Mouse (Mus musculus) MEL (cell line): ENCODE data around the gene Mecom. TPM values are rescaled to one million over a fixed set of nuclear protein-coding genes. Genes with fewer than 3 reads are reported as not detected.

ENCODE experiments used
- DNase-seq: peaks from one replicate; pipeline ENCODE4 v3.0.0; 2011; ENCODE audit warnings: low read depth, low spot score
- H3K27ac ChIP-seq: 2 replicates; pipeline ENCODE4 v1.5.1; 2012; ENCODE audit warnings: low read depth, mild to moderate bottlenecking, control low read depth, low read length, moderate library complexity; ENCODE audit not compliant: control insufficient read depth
- H3K27me3 ChIP-seq, 2 experiments: fragments of 150-350 bp in 1 of 2; sonication (generic) in 1 of 2; 2 replicates each; pipeline ENCODE4 v1.6.1; 2012; ENCODE audit warnings: low read length in 2 of 2, mild to moderate bottlenecking in 2 of 2, improper control_type of control experiment in 1 of 2, moderate library complexity in 1 of 2; ENCODE audit not compliant: insufficient read depth in 2 of 2, control insufficient read depth in 1 of 2
- H3K36me3 ChIP-seq, 2 experiments: 2 replicates each; pipeline ENCODE4 v1.6.1; 2012 to 2014; ENCODE audit warnings: low read length in 2 of 2, improper control_type of control experiment in 1 of 2, inconsistent platforms in 1 of 2, mild to moderate bottlenecking in 1 of 2; ENCODE audit not compliant: insufficient read depth in 2 of 2, control insufficient read depth in 1 of 2
- H3K4me1 ChIP-seq, 2 experiments: fragments of 150-350 bp in 1 of 2; sonication (generic) in 1 of 2; 2 replicates each; pipeline ENCODE4 v1.6.1; 2012; ENCODE audit warnings: low read length in 2 of 2, improper control_type of control experiment in 1 of 2, mild to moderate bottlenecking in 1 of 2; ENCODE audit not compliant: insufficient read depth in 2 of 2, control insufficient read depth in 1 of 2
- H3K4me3 ChIP-seq, 2 experiments: fragments of 150-350 bp in 1 of 2; sonication (generic) in 1 of 2; 2 replicates each; pipeline ENCODE4 v1.5.1; 2012; ENCODE audit warnings: low read depth in 2 of 2, low read length in 2 of 2, mild to moderate bottlenecking in 2 of 2, moderate library complexity in 2 of 2, control low read depth in 1 of 2, improper control_type of control experiment in 1 of 2; ENCODE audit not compliant: control insufficient read depth in 1 of 2, insufficient read depth in 1 of 2
- H3K79me2 ChIP-seq: 2 replicates; pipeline ENCODE4 v1.6.1; 2012; ENCODE audit warnings: mild to moderate bottlenecking, low read length, moderate library complexity; ENCODE audit not compliant: control insufficient read depth, poor library complexity, insufficient read depth
- H3K9ac ChIP-seq: 2 replicates; pipeline ENCODE4 v1.6.1; 2012; ENCODE audit warnings: low read depth, mild to moderate bottlenecking, control low read depth, low read length, moderate library complexity; ENCODE audit not compliant: control insufficient read depth, poor library complexity, severe bottlenecking
- H3K9me3 ChIP-seq: fragments of 150-350 bp; sonication (generic); replicated peaks from 2 replicates; pipeline ENCODE4 v1.6.1; 2012; ENCODE audit warnings: mild to moderate bottlenecking, low read length, improper control_type of control experiment, moderate library complexity; ENCODE audit not compliant: insufficient read depth
- CHD1 ChIP-seq: IDR thresholded peaks from 2 replicates; pipeline ENCODE4 v1.6.1; 2012; ENCODE audit warnings: low read depth, mild to moderate bottlenecking, inconsistent platforms, low read length, improper control_type of control experiment
- CHD2 ChIP-seq: IDR thresholded peaks from 2 replicates; pipeline ENCODE4 v1.6.1; 2011; ENCODE audit warnings: low read length, improper control_type of control experiment
- CTCF ChIP-seq, 3 experiments: IDR thresholded peaks in 2 of 3; conservative IDR thresholded peaks in 1 of 3; 2 replicates each; pipeline ENCODE4 v1.5.1; 2011 to 2012; ENCODE audit warnings: low read length in 3 of 3, low read depth in 2 of 3, mild to moderate bottlenecking in 2 of 3, improper control_type of control experiment in 1 of 3, inconsistent platforms in 1 of 3, mixed read lengths in 1 of 3, moderate library complexity in 1 of 3; ENCODE audit not compliant: control insufficient read depth in 1 of 3, insufficient read depth in 1 of 3, poor library complexity in 1 of 3, severe bottlenecking in 1 of 3
- EP300 ChIP-seq, 2 experiments: IDR thresholded peaks; 2 replicates each; pipeline ENCODE4 v1.6.1; 2011; ENCODE audit warnings: improper control_type of control experiment in 2 of 2, low read length in 2 of 2, low read depth in 1 of 2, mild to moderate bottlenecking in 1 of 2
- ETS1 ChIP-seq: IDR thresholded peaks from 2 replicates; pipeline ENCODE4 v1.6.1; 2012; ENCODE audit warnings: low read depth, mild to moderate bottlenecking, inconsistent platforms, low read length, improper control_type of control experiment, moderate library complexity
- GATA1 ChIP-seq: IDR thresholded peaks from 2 replicates; pipeline ENCODE4 v1.6.1; 2011; ENCODE audit warnings: low read depth, low read length, improper control_type of control experiment
- JUND ChIP-seq: IDR thresholded peaks from 2 replicates; pipeline ENCODE4 v1.6.1; 2011; ENCODE audit warnings: low read depth, mild to moderate bottlenecking, improper control_type of control experiment, low read length
- KAT2A ChIP-seq: conservative IDR thresholded peaks from 2 replicates; pipeline ENCODE4 v1.6.1; 2012; ENCODE audit warnings: low read depth, low read length, improper control_type of control experiment, inconsistent platforms
- MAFK ChIP-seq: IDR thresholded peaks from 2 replicates; pipeline ENCODE4 v1.6.1; 2011; ENCODE audit warnings: low read depth, mild to moderate bottlenecking, low read length, improper control_type of control experiment, borderline replicate concordance
- MEF2A ChIP-seq: IDR thresholded peaks from 2 replicates; pipeline ENCODE4 v1.6.1; 2014; ENCODE audit warnings: low read depth, mild to moderate bottlenecking, inconsistent platforms, low read length, improper control_type of control experiment; ENCODE audit not compliant: poor library complexity, insufficient replicate concordance, severe bottlenecking; ENCODE audit errors: extremely low read depth
- MXI1 ChIP-seq: IDR thresholded peaks from 2 replicates; pipeline ENCODE4 v1.6.1; 2011; ENCODE audit warnings: mild to moderate bottlenecking, low read depth, low read length, improper control_type of control experiment
- MYB ChIP-seq: IDR thresholded peaks from 2 replicates; pipeline ENCODE4 v1.6.1; 2011; ENCODE audit warnings: mild to moderate bottlenecking, low read depth, low read length, improper control_type of control experiment
- NELFE ChIP-seq: IDR thresholded peaks from 2 replicates; pipeline ENCODE4 v1.6.1; 2011; ENCODE audit warnings: low read depth, low read length, improper control_type of control experiment
- NRF1 ChIP-seq: IDR thresholded peaks from 2 replicates; pipeline ENCODE4 v1.6.1; 2014; ENCODE audit warnings: low read depth, mild to moderate bottlenecking, inconsistent platforms, low read length, improper control_type of control experiment, moderate library complexity; ENCODE audit not compliant: poor library complexity, insufficient read depth, severe bottlenecking
- POLR2A ChIP-seq, 2 experiments: IDR thresholded peaks; 2 replicates each; pipeline ENCODE4 v1.6.1; 2011 to 2012; ENCODE audit warnings: low read length in 2 of 2, mild to moderate bottlenecking in 2 of 2, control low read depth in 1 of 2, improper control_type of control experiment in 1 of 2, low read depth in 1 of 2, moderate library complexity in 1 of 2; ENCODE audit not compliant: control insufficient read depth in 1 of 2, insufficient read depth in 1 of 2, poor library complexity in 1 of 2
- SIN3A ChIP-seq: IDR thresholded peaks from 2 replicates; pipeline ENCODE4 v1.6.1; 2012; ENCODE audit warnings: low read length, improper control_type of control experiment, inconsistent platforms
- TAL1 ChIP-seq: IDR thresholded peaks from 2 replicates; pipeline ENCODE4 v1.6.1; 2012; ENCODE audit warnings: mild to moderate bottlenecking, inconsistent platforms, low read length, moderate library complexity, mixed read lengths
- UBTF ChIP-seq: IDR thresholded peaks from 2 replicates; pipeline ENCODE4 v1.6.1; 2012; ENCODE audit warnings: low read depth, mild to moderate bottlenecking, inconsistent platforms, low read length, improper control_type of control experiment, moderate library complexity, borderline replicate concordance; ENCODE audit not compliant: insufficient read depth
- USF2 ChIP-seq, 2 experiments: IDR thresholded peaks; 2 replicates each; pipeline ENCODE4 v1.6.1; 2011 to 2012; ENCODE audit warnings: improper control_type of control experiment in 2 of 2, low read length in 2 of 2, borderline replicate concordance in 1 of 2, inconsistent platforms in 1 of 2, low read depth in 1 of 2, mild to moderate bottlenecking in 1 of 2; ENCODE audit not compliant: insufficient read depth in 1 of 2
- ZC3H11A ChIP-seq: IDR thresholded peaks from 2 replicates; pipeline ENCODE4 v1.6.1; 2012; ENCODE audit warnings: low read depth, mild to moderate bottlenecking, inconsistent platforms, low read length, improper control_type of control experiment
- ZKSCAN1 ChIP-seq: IDR thresholded peaks from 2 replicates; pipeline ENCODE4 v1.6.1; 2012; ENCODE audit warnings: low read depth, mild to moderate bottlenecking, inconsistent platforms, low read length, improper control_type of control experiment, moderate library complexity
- polyA plus RNA-seq, 2 experiments: library from polyadenylated mRNA; stranded (reverse) in 1 of 2; unstranded in 1 of 2; fragments of >175 nt in 1 of 2; fragments of >200 nt in 1 of 2; gene quantifications; 2 replicates each; pipeline versions ENCODE4 v1.2.1 to v1.2.4; 2012; ENCODE audit warnings: low replicate concordance in 2 of 2, low read depth in 1 of 2; ENCODE audit not compliant: insufficient read length in 2 of 2, insufficient read depth in 1 of 2, missing spikeins in 1 of 2
- total RNA-seq: library from RNA; depleted of rRNA; stranded (reverse); fragments of 300-350 nt; gene quantifications from 2 replicates; pipeline ENCODE4 v1.2.3, GENCODE M21; 2012

The Mecom gene
- total and polyA plus RNA-seq, 3 experiments = 0.04 TPM; not detected in 2

DNA sequence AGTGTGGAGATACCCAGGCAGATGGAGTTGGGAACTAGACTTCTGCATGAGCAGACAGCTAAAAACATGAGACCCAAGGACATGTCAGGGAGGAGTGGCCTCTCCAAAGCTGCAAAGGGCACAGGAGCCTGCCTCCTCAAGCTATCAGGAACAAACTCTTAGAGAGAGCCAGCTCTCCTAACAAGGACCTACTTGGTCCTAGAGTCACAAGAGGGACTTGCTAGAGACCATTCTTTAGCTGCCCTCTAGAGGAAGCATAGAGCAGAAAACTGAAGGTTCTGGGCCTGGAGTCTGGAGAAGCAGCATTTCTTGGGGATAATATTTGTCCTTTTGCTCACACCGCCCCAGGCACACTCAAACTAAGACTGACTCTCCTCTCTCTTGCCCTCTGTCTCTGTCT is 99.2 kb downstream of the Mecom start:
- DNase-seq = no peak
- no peaks in the 10 kb centered on the region for H3K4me1 ChIP-seq
- H3K9me3 ChIP-seq = no peaks in the 10 kb centered on the region
- no peak for TF ChIP-seq MYB
- no peak for TF ChIP-seq ETS1
- no peak for TF ChIP-seq SIN3A
- no peak for TF ChIP-seq NELFE
- no peak for TF ChIP-seq ZC3H11A
- no peak for TF ChIP-seq POLR2A (IDR thresholded peaks at IDR 0.05; ENCODE audit: control insufficient read depth in 1 of 2, insufficient read depth in 1 of 2, low read depth in 1 of 2, low read length in 2 of 2, poor library complexity in 1 of 2)
- TF ChIP-seq GATA1 = no peak
- TF ChIP-seq EP300 (IDR thresholded peaks at IDR 0.05; ENCODE audit: low read depth in 1 of 2, low read length in 2 of 2) = no peak
- TF ChIP-seq TAL1 = no peak
- no peak for TF ChIP-seq CTCF (IDR thresholded peaks at IDR 0.05 in 2 of 3, conservative IDR thresholded peaks at IDR 0.05 in 1 of 3; ENCODE audit: control insufficient read depth in 1 of 3, insufficient read depth in 1 of 3, low read depth in 2 of 3, low read length in 3 of 3, poor library complexity in 1 of 3, severe bottlenecking in 1 of 3)
- no peak for TF ChIP-seq JUND
- TF ChIP-seq MEF2A = no peak
- no peak for TF ChIP-seq CHD2
- TF ChIP-seq KAT2A = no peak
- TF ChIP-seq USF2 (IDR thresholded peaks at IDR 0.05; ENCODE audit: borderline replicate concordance in 1 of 2, insufficient read depth in 1 of 2, low read depth in 1 of 2, low read length in 2 of 2) = no peak
- TF ChIP-seq MXI1 = no peak
- TF ChIP-seq NRF1 = no peak
- no peak for TF ChIP-seq CHD1
- TF ChIP-seq ZKSCAN1 = no peak
- H3K4me3 ChIP-seq = no peak overlapping the region
- H3K9ac ChIP-seq = no peak overlapping the region
- no peaks in the 10 kb centered on the region for H3K27me3 ChIP-seq
- no peaks in the 10 kb centered on the region for H3K79me2 ChIP-seq
- H3K27ac ChIP-seq = no peak overlapping the region
- H3K36me3 ChIP-seq = no peaks in the 10 kb centered on the region

DNA sequence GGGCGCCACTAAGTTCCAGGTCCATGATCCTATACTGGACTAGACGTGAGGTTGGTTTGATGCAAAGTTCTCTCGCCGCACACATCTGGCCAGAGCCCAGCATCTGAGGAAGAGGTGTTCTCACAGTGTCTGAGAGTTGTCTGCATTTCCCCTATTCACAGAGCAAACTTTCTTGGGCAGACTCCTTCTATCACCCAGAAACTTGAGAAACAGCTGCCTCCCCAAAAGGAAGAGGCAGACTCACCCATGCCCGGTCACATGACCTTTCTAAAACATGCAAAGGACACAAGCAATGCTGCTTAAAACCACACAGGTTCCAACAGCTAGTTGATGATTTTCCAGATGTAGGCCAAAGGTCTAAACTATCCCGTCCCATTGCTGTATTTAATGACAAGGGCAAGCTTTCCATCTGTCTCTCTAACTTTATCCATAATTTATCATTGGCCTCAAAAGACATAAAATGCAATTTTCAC is 101.8 kb downstream of the Mecom start:
- Histone ChIP-seq H3K9me3 (no peaks in the 10 kb centered on the region), H3K4me1 (no peaks in the 10 kb centered on the region), H3K4me3 (no peak overlapping the region), H3K36me3 (no peaks in the 10 kb centered on the region), H3K27ac (no peak overlapping the region), H3K79me2 (no peaks in the 10 kb centered on the region), H3K27me3 (no peaks in the 10 kb centered on the region), H3K9ac (no peak overlapping the region)
- TF ChIP-seq GATA1 (no peak), ETS1 (no peak), MAFK (no peak), NRF1 (no peak), NELFE (no peak), UBTF (no peak), CHD2 (no peak)
- no peak for DNase-seq
